Mouse (Mus musculus) hindlimb bud, embryonic 11.5 days (tissue): ENCODE data around the gene Scimp.
"Not testable (repeated sequence)": the region's sequence is repeated elsewhere in the genome, so short reads cannot be mapped to it uniquely, and the experiment has no call there.

ENCODE experiments used
- DNase-seq: peaks from one replicate; pipeline ENCODE4 v3.0.0-alpha.2; 2012; ENCODE audit warnings: low read depth, low spot score; ENCODE audit errors: extremely low spot score

The Scimp gene

GRCm38 (mm10) chr11:70811471-70812240 is 730 bp downstream of the Scimp start:
- no peak for DNase-seq

- no peak for DNase-seq
These were observed 1.3 kb downstream of the Scimp start for GRCm38 (mm10) chr11:70811041-70811440.

DNA sequence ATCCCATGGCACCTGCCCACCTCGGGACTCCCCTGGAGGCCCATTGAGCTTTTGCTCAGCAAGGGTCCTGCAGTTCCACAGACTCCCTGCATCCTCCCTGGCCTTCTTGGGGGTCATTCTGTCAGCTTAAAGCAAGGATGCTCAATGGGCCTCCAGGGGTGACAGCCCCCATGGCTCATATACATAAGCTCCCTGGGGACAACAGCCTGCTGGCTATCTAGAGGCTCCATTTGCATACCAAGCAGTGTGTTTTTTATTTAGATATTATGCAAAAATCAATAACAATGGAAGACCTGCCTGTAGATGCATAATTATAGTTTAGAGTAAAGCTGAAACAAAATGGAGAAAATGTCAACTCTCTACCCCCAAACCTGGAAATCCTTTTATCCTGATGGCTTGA is 3.4 kb downstream of the Scimp start:
- DNase-seq, result no peak

- DNase-seq, result no peak
These were observed 4.3 kb downstream of the Scimp start for GRCm38 (mm10) chr11:70808101-70808500.

DNA sequence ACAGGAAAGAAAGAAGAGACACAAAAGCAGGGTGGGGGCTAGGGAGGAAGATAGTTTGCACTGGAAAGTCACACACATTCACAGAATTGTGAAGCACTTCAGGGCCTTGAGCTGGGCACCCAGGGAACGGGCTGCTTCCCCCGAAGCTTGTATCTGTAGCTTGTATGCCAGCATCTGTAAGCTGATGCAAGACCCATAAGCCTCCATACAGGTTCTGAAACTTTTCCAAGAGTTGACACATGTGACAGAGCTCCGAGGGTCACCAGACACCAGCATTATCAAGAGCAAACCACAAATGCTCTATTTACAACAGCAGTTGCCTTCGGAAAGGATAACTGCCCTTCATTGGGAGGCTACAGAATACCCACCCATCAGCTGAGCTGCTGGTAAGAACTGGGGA is 4.8 kb downstream of the Scimp start:
- DNase-seq, result no peak

GRCm38 (mm10) chr11:70806697-70807096 is 5.7 kb downstream of the Scimp start:
- no peak for DNase-seq

DNA sequence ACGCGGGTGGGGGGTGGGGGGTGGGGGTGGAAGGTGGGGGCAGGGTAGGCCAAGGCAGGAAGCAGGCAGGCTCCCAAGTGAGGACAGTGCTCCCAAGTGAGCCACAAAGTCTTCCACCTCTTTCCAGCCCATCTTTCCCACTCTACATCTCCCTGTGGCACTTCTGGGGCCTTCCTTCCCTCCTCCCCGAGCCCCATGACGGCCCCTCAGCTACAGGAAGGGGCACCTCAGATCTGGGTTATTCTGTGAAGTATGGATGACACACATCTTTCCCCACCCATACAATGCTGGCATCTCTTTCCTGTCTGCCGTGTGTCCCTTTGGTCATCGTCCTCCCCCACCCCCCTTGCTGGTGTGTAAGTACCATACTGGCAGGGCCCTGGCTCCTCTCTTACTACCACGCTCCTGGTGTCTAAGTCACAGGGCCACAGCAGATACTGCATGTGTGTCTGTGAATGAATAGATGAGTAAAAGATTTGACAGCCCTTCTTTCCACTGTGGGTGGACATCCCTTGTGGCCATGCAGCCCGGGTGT is 6.7 kb downstream of the Scimp start:
- DNase-seq, result no peak

GRCm38 (mm10) chr11:70804395-70804794 is 8.0 kb downstream of the Scimp start:
- no peak for DNase-seq

GRCm38 (mm10) chr11:70803711-70804200 is 8.6 kb downstream of the Scimp start:
- no peak for DNase-seq

DNA sequence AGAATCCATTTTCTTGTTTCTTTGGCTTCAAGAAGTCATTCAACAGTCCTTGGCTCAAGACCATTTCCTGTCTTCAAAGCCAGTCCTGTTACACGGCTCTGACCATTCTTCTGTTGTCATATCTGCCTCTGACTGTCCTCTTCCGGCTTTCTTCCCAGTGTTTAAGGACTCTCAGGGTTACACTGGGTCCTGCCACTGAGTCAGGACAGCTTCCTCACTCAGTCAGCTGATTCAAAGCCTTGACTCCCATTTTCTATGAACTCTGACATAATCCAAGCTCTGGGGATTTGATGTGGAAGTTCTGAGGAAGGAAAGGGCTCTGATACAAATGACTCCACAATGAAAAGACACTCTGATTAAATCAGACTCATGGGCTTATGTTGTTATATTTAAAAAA is 9.5 kb downstream of the Scimp start:
- DNase-seq, result no peak

GRCm38 (mm10) chr11:70802208-70802864 is 10.1 kb downstream of the Scimp start:
- DNase-seq, result no peak

DNA sequence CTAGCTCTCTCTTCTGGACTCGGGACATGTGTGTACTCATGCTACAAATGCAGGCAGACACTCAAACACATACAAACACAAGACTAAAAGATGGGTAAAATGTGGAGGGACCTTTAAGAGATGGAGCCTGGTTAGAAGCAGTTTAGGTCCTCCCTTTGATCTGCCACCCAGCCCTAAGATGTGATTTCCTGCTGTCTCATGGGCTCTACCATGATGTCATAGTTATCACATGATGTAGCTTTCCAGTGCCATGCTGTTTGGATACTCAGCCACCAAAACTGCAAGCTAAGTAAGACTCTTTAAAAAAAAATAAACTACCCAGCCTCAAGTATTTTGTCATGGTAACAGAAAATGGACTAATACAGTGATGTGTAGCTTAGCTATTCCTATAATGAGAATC is 20.0 kb downstream of the Scimp start:
- DNase-seq, result no peak

GRCm38 (mm10) chr11:70791676-70792075 is 20.7 kb downstream of the Scimp start:
- DNase-seq, result no peak

DNA sequence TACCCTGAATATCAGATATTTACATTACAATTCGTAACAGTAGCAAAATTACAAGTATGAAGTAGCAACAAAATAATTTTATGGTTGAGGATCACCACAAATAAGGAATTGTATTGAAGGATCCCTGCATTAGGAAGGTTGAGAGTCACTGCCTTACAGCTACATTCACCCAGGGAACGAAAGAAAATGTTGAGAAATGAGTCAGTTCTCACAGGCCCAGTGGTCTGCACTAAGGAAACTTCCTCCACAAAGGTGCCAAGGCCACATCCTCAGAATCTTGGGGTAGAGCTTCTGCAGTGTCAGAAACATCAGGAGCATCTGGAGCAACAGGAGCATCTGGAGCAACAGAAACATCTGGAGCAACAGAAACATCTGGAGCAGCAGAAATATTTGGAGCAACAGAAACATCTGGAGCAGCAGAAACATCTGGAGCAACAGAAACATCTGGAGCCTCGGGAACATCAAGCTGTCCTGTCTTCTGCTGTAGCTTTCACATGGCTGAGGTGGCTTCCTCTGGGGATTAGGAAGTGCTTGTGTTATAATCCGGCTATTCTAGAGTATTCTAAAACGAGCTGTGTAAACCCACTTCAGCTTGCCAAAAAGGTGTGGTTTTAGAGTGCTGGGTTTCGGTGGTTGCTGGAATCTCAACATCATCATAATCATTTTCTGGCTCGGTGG is 21.4 kb downstream of the Scimp start:
- DNase-seq, result no peak

- no peak for DNase-seq
These were observed 22.0 kb downstream of the Scimp start for GRCm38 (mm10) chr11:70790426-70790825.

- DNase-seq, result no peak
These were observed 23.3 kb downstream of the Scimp start for GRCm38 (mm10) chr11:70788972-70789655.

- DNase-seq, result no peak
These were observed 25.3 kb downstream of the Scimp start for GRCm38 (mm10) chr11:70787052-70787451.

- DNase-seq, result no peak
These were observed 26.5 kb downstream of the Scimp start for GRCm38 (mm10) chr11:70785908-70786307.

DNA sequence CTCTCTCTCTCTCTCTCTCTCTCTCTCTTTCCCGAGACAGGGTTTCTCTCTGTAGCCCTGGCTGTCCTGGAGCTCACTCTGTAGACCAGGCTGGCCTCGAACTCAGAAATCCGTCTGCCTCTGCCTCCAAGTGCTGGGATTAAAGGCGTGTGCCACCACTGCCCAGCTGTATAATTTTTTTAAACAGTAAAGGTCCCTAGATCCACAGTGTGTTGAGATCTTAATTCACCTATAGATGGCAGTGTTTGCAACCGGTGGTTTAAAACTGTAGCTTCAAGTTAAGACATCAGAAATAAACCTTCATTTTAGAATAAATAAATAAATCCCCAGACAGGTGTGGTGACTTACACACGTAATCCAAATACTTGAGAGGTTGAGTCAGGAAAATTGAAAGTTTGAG is 34.3 kb downstream of the Scimp start:
- not testable (repeated sequence) for DNase-seq

DNA sequence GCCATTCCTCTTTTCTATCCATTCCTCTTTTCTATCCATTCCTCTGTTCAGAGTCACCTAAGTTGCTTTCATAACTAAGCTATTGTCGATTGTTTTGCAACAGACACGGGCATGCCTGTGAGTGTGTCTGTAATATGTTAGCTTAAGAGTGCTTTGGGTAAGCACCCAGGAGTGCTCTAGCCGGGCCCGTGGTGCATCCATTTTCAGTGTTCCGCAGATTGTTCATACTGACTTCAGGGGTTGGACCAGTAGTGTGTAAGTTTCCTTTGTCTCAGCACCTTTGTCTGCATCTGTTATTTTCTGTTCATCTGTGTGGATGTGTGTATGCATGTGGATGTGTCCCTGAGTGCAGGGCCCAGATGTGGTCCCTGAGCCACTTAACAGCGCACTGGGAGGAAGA is 34.8 kb downstream of the Scimp start:
- no peak for DNase-seq
